9 mouse cellular contexts compared by ENCODE assay signal in the genomic region with DNA sequence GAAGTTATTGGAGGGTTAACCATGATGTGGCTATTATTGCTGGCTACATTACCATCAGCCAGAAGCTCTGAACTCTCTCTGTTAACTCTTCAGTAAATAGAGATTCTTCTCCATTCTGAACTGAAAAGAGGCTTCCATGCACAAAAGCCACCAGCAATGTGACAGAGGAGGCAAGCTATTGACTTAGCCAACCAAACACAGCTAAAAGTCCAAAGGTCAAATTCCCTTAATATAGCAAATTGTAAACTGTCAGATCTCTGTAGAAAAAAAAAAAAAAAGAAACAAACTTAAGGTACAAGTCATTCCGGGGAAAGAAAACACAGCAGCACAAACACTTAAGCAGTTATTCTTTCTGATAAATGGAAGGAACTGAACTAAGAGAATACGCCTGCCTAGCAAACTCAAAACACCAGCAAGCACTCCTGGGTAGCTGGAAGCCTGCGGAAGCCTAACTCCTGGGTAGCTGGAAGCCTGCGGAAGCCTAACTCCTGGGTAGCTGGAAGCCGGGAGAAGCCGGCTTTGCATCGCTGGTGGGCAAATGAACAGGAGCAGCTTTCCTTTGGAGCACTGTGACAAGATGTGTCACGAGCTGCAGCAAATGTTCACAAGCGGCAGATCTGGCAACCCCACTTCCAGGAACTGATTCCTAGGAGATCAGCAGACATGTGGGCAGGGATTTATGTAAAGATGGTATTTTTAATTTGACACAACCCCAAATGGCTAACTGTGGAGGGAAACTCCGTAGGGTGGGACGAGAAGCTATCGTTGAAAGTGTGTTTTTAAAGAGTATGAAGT.
DNase-seq lines count a peak whose midpoint lies in the region; TF ChIP-seq lines count a peak whose summit lies in the region.
"Had no signal": no experiment of that assay in that cellular context is flagged by ENCODE, and none has a peak within 500 bp of the region (broad histone marks: within the 10 kb centered on the region; RNA-seq: fewer than 3 reads in every experiment).

No protein-coding gene starts in this region.

- WGBS in cerebellum, adult 2 months: 9% methylated on average over 12 of the region's 12 CpGs
- 81% methylated on average over 12 of the region's 12 CpGs for WGBS in heart, embryonic 10.5 days

- no peak for DNase-seq in cerebellum, adult 2 months
- DNase-seq in cerebellum, adult 9-10 months: no peak
- DNase-seq in layer of hippocampus, adult 2 months (ENCODE audit: low spot score in 2 of 2): peak in 1 of 2 experiments; percentile 69
- DNase-seq in layer of hippocampus, adult 11-12 months (ENCODE audit: low spot score): no peak
- DNase-seq in right cerebral cortex, adult 18-20 months: peak; percentile 83
- no peak for DNase-seq in right cerebral cortex, postnatal 4 days
- peak; percentile 62 for DNase-seq in right cerebral cortex, postnatal 25 days
- DNase-seq in heart, embryonic 10.5 days (ENCODE audit: low spot score): no peak
- DNase-seq: kidney, postnatal 36 days had no signal

- no peaks in the 10 kb centered on the region for H3K27me3 ChIP-seq in cerebellum, adult 2 months (ENCODE audit: control insufficient read depth, insufficient read depth, low read length)
- no peaks in the 10 kb centered on the region for H3K27me3 ChIP-seq in heart, embryonic 10.5 days (ENCODE audit: insufficient read depth, poor library complexity, severe bottlenecking)

- TF ChIP-seq CTCF in cerebellum, adult 2 months (IDR thresholded peaks at IDR 0.05; ENCODE audit: borderline replicate concordance, insufficient read depth, low read depth, low read length): no peak
- no peak for TF ChIP-seq CTCF in layer of hippocampus, adult 2 months (conservative IDR thresholded peaks at IDR 0.05)

- peaks cover 6% of the 10 kb centered on the region; the same call in 1 of the 2 replicates for H3K36me3 ChIP-seq in heart, embryonic 10.5 days

- TF ChIP-seq POLR2A in cerebellum, adult 2 months (IDR thresholded peaks at IDR 0.05; ENCODE audit: borderline replicate concordance, insufficient read depth, low read length): no peak

- H3K4me3 ChIP-seq in cerebellum, adult 2 months (replicated peaks; ENCODE audit: insufficient read depth, low read depth, low read length): peak overlapping the region; percentile 0
- peak overlapping the region; percentile 13; the same call in 1 of the 2 replicates for H3K4me3 ChIP-seq in layer of hippocampus, adult 2 months
- H3K4me3 ChIP-seq in heart, embryonic 10.5 days: no peak overlapping the region

- H3K9me3 ChIP-seq in heart, embryonic 10.5 days: no peaks in the 10 kb centered on the region

- no peak overlapping the region for H3K27ac ChIP-seq in cerebellum, adult 2 months (ENCODE audit: insufficient read depth, low read length)
- peak overlapping the region; percentile 82 for H3K27ac ChIP-seq in layer of hippocampus, adult 2 months
- no peak overlapping the region for H3K27ac ChIP-seq in heart, embryonic 10.5 days

- peaks cover 37% of the 10 kb centered on the region for H3K4me1 ChIP-seq in cerebellum, adult 2 months (ENCODE audit: control insufficient read depth, insufficient read depth, low read length)
- peaks cover 50% of the 10 kb centered on the region for H3K4me1 ChIP-seq in heart, embryonic 10.5 days

Comparison
In these comparisons a context has a peak if more than half of its experiments do, and no peak if none do; other contexts are left out.
1. DNase-seq: peak in right cerebral cortex, adult 18-20 months (single experiment) and right cerebral cortex, postnatal 25 days (single experiment); none in cerebellum, adult 2 months (0 of 2), cerebellum, adult 9-10 months (single experiment), layer of hippocampus, adult 11-12 months (single experiment), right cerebral cortex, postnatal 4 days (single experiment) and heart, embryonic 10.5 days (single experiment).